In the genomic region with DNA sequence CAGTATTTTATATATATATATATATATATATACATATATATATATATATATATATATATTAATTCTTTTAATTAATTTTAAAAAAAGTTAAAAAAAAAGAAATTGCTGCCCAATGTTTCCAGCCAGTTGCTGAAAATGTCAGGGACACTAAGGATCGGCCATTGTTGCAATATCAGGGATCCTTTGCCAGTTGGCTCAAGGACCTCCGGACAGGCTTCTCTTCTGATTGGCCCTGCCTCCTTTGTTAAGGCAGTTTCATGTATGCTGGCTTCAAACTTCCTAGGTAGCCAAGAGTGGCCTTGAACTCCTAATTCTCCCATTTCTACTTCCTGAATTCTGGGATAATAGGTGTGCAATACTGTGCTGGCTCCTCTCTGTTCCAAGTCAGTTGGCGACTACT, we compare ENCODE assay signal across 16 mouse cellular contexts. TPM values are rescaled to one million over a fixed set of nuclear protein-coding genes. Genes with fewer than 3 reads are reported as not detected.
"Had no signal": no experiment of that assay in that cellular context is flagged by ENCODE, and none has a peak within 500 bp of the region (broad histone marks: within the 10 kb centered on the region; RNA-seq: fewer than 3 reads in every experiment).

No protein-coding gene starts in this region.

- DNase-seq: left cerebral cortex, postnatal 4 days; liver; liver, embryonic 13.5 days; liver, postnatal 0 days; lung, adult 18-20 months; lung, adult 2 months; lung, embryonic 14.5 days; lung, postnatal 10 days; lung, postnatal 14 days; lung, postnatal 36 days; lung, postnatal 4 days; midbrain, embryonic 14.5 days had no signal

RNA-seq across cellular contexts. Expression of a gene that starts 6.3 kb away (rescaled TPM):
- total RNA-seq: megakaryocyte progenitor cell, adult 5-6 weeks; megakaryocyte-erythroid progenitor cell, adult 5-6 weeks; monocyte, adult 5-6 weeks had no signal
- polyA plus RNA-seq: macrophage had no signal
